ENCODE assay signal across 14 mouse cellular contexts in the genomic region with DNA sequence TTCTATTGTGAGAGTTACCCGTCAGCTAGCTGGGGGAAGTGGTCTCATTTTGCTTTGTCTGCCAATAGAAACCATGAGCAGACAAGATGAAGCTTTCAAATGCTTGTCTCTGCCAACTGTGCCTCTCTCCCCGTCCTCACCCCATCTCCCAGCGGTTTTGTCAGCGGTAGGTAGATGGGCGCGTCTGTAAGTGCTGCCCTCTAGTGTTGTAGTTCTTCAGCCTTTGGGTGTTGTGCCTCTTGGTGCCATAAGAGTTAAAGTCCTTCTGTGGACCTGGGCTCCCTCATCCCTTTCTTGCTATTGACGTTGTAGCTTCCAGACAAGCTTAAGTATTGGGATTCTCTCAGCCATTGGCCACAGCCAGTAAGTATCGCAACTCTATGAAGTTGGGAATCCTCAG. TPM values are rescaled to one million over a fixed set of nuclear protein-coding genes. Genes with fewer than 3 reads are reported as not detected.
DNase-seq lines count a peak whose midpoint lies in the region; ATAC-seq and TF ChIP-seq lines count a peak whose summit lies in the region.
"Had no signal": no experiment of that assay in that cellular context is flagged by ENCODE, and none has a peak within 500 bp of the region (broad histone marks: within the 10 kb centered on the region; RNA-seq: fewer than 3 reads in every experiment).

No protein-coding gene starts in this region.

- TF ChIP-seq EP300 in heart, postnatal 0 days (IDR thresholded peaks at IDR 0.05; ENCODE audit: low read depth), result no peak

- H3K27ac ChIP-seq in heart, postnatal 0 days (ENCODE audit: low read depth), result no peak overlapping the region
- H3K27ac ChIP-seq in midbrain, postnatal 0 days (ENCODE audit: low read depth, low read length), result no peak overlapping the region
- no peak overlapping the region for H3K27ac ChIP-seq in midbrain, embryonic 15.5 days
- H3K27ac ChIP-seq: hindbrain, embryonic 14.5 days; limb, embryonic 15.5 days had no signal

- no peak for ATAC-seq in heart, postnatal 0 days (ENCODE audit: insufficient read depth, low read depth)
- no peak for ATAC-seq in midbrain, postnatal 0 days (ENCODE audit: low FRiP score)
- no peak for ATAC-seq in midbrain, embryonic 15.5 days (replicated peaks)

- no peaks in the 10 kb centered on the region for H3K36me3 ChIP-seq in heart, postnatal 0 days (replicated peaks; ENCODE audit: control insufficient read depth, insufficient read depth, low read length)
- H3K36me3 ChIP-seq in midbrain, postnatal 0 days (ENCODE audit: insufficient read depth, low read length), result no peaks in the 10 kb centered on the region
- H3K36me3 ChIP-seq in midbrain, embryonic 15.5 days (replicated peaks), result no peaks in the 10 kb centered on the region
- H3K36me3 ChIP-seq: limb, embryonic 15.5 days had no signal

- intact Hi-C loops in heart, postnatal 10 days (cut with DNase I), result loop anchor here (10.0 kb wide), 1 partner anchor 1232 kb away; no protein-coding TSS in a partner anchor

- TF ChIP-seq CTCF in heart, postnatal 0 days (IDR thresholded peaks at IDR 0.05; ENCODE audit: low read depth), result 0 out of 2 replicates have a peak, but pooled peaks have one; percentile 6
- TF ChIP-seq CTCF in midbrain, postnatal 0 days (IDR thresholded peaks at IDR 0.05), result peak; percentile 27; the same call in 1 of the 2 replicates

- H3K27me3 ChIP-seq in heart, postnatal 0 days (ENCODE audit: control insufficient read depth, insufficient read depth, low read length), result no peaks in the 10 kb centered on the region
- H3K27me3 ChIP-seq in midbrain, postnatal 0 days (ENCODE audit: insufficient read depth, low read length), result no peaks in the 10 kb centered on the region
- no peaks in the 10 kb centered on the region for H3K27me3 ChIP-seq in midbrain, embryonic 15.5 days (replicated peaks)
- H3K27me3 ChIP-seq: limb, embryonic 15.5 days had no signal

- DNase-seq in heart, postnatal 0 days (ENCODE audit: low spot score), result no peak
- DNase-seq in heart, postnatal 10 days, result no peak
- DNase-seq in midbrain, postnatal 0 days (ENCODE audit: low spot score), result no peak
- DNase-seq in WW6 (ENCODE audit: low read depth, low spot score), result peak; percentile 39
- peak; percentile 38 for DNase-seq in thymus, postnatal 14 days
- DNase-seq in layer of hippocampus, postnatal 25 days (ENCODE audit: extremely low spot score in 1 of 2, low spot score in 1 of 2), result no peak
- no peak for DNase-seq in cerebellum, postnatal 4 days (ENCODE audit: low spot score in 2 of 2)
- DNase-seq: kidney, adult 9 months had no signal

- H3K4me3 ChIP-seq in heart, postnatal 0 days (ENCODE audit: low read depth, low read length), result no peak overlapping the region
- H3K4me3 ChIP-seq in midbrain, postnatal 0 days (ENCODE audit: low read depth, low read length), result no peak overlapping the region
- no peak overlapping the region for H3K4me3 ChIP-seq in midbrain, embryonic 15.5 days
- H3K4me3 ChIP-seq: limb, embryonic 15.5 days; myocyte had no signal

- H3K9me3 ChIP-seq in heart, postnatal 0 days (replicated peaks; ENCODE audit: control insufficient read depth, low read length), result no peaks in the 10 kb centered on the region
- H3K9me3 ChIP-seq in midbrain, postnatal 0 days (ENCODE audit: low read length), result no peaks in the 10 kb centered on the region
- no peaks in the 10 kb centered on the region for H3K9me3 ChIP-seq in midbrain, embryonic 15.5 days
- H3K9me3 ChIP-seq: limb, embryonic 15.5 days had no signal

- 43% methylated on average over 8 of the region's 8 CpGs for WGBS in heart, postnatal 0 days
- WGBS in midbrain, postnatal 0 days, result 65% methylated on average over 8 of the region's 8 CpGs
- 60% methylated on average over 8 of the region's 8 CpGs for WGBS in midbrain, embryonic 15.5 days

- no peaks in the 10 kb centered on the region for H3K4me1 ChIP-seq in heart, postnatal 0 days (ENCODE audit: control insufficient read depth, insufficient read depth)
- H3K4me1 ChIP-seq in midbrain, postnatal 0 days (ENCODE audit: insufficient read depth, low read length), result no peaks in the 10 kb centered on the region
- H3K4me1 ChIP-seq in midbrain, embryonic 15.5 days, result peaks cover 8% of the 10 kb centered on the region; the same call in 1 of the 2 replicates

- H3K4me2 ChIP-seq in heart, postnatal 0 days (ENCODE audit: low read depth, low read length), result no peak overlapping the region
- no peak overlapping the region for H3K4me2 ChIP-seq in midbrain, postnatal 0 days (ENCODE audit: low read depth, low read length, poor library complexity, severe bottlenecking)
- no peak overlapping the region for H3K4me2 ChIP-seq in midbrain, embryonic 15.5 days
- H3K4me2 ChIP-seq: hindbrain, embryonic 14.5 days; limb, embryonic 15.5 days had no signal

- no peak overlapping the region for H3K9ac ChIP-seq in heart, postnatal 0 days (replicated peaks; ENCODE audit: low read depth, low read length)
- no peak overlapping the region for H3K9ac ChIP-seq in midbrain, postnatal 0 days (replicated peaks; ENCODE audit: low read length, poor library complexity, severe bottlenecking)
- H3K9ac ChIP-seq in midbrain, embryonic 15.5 days, result no peak overlapping the region
- H3K9ac ChIP-seq: hindbrain, embryonic 14.5 days; limb, embryonic 15.5 days had no signal

RNA-seq across cellular contexts. Expression of gene Tfb1m, which starts 4.8 kb away (rescaled TPM):
- total RNA-seq in heart, postnatal 0 days (2014; rRNA removed; ENCODE audit: low replicate concordance), result 3.5 and 13.0 TPM in 2 replicates
- polyA plus RNA-seq in heart, postnatal 0 days (2015; fragmentation: Nextera tagmentation; extraction: Ambion mirVana), result 9.4 and 12.8 TPM in 2 replicates
- 1 to 10 TPM; 5.7 to 8.0 TPM for total RNA-seq in heart, postnatal 10 days (2021)
- 9.6 and 12.4 TPM in 2 replicates for total RNA-seq in midbrain, postnatal 0 days (2014; rRNA removed)
- polyA plus RNA-seq in midbrain, postnatal 0 days (2015; fragmentation: Nextera tagmentation; extraction: Ambion mirVana), result 7.9 and 8.7 TPM in 2 replicates
- polyA plus RNA-seq in midbrain, embryonic 15.5 days (2015; fragmentation: Nextera tagmentation; extraction: Ambion mirVana), result 11.7 TPM in 2 replicates
- 1 to 10 TPM; 4.6 to 5.5 TPM for total RNA-seq in layer of hippocampus, postnatal 25 days (2021)

RNA-seq across cellular contexts. Expression of gene Cldn20, which starts 30.1 kb away (rescaled TPM):
- total RNA-seq in heart, postnatal 0 days (2014; rRNA removed; ENCODE audit: low replicate concordance), result not detected in 2 replicates
- not detected in 2 replicates for polyA plus RNA-seq in heart, postnatal 0 days (2015; fragmentation: Nextera tagmentation; extraction: Ambion mirVana)
- total RNA-seq in heart, postnatal 10 days (2021), result not detected
- total RNA-seq in midbrain, postnatal 0 days (2014; rRNA removed), result 1.8 TPM in 1 of 2 replicates, not detected in the other
- 0.25 TPM in 1 of 2 replicates, not detected in the other for polyA plus RNA-seq in midbrain, postnatal 0 days (2015; fragmentation: Nextera tagmentation; extraction: Ambion mirVana)
- polyA plus RNA-seq in midbrain, embryonic 15.5 days (2015; fragmentation: Nextera tagmentation; extraction: Ambion mirVana), result not detected in 2 replicates
- not detected for total RNA-seq in layer of hippocampus, postnatal 25 days (2021)
- total RNA-seq: megakaryocyte-erythroid progenitor cell, adult 5-6 weeks had no signal
- polyA plus RNA-seq: spleen, adult 2 months had no signal

Comparison
In these comparisons a context has a peak if more than half of its experiments do, and no peak if none do; other contexts are left out.
1. DNase-seq: peak in WW6 (single experiment) and thymus, postnatal 14 days (single experiment); none in heart, postnatal 0 days (single experiment), heart, postnatal 10 days (0 of 2), midbrain, postnatal 0 days (single experiment), layer of hippocampus, postnatal 25 days (0 of 2) and cerebellum, postnatal 4 days (0 of 2).